Mouse (Mus musculus) monocyte, adult 5-6 weeks (primary cell): ENCODE results near the gene Sdccag8. TPM values are rescaled to one million over a fixed set of nuclear protein-coding genes. Genes with fewer than 3 reads are reported as not detected.

Source experiments
- ATAC-seq: fragments of 153-309, 156-312 bp; replicated peaks from 2 replicates; pipeline ENCODE4 v1.8.0; 2017; ENCODE audit warnings: mild to moderate bottlenecking; ENCODE audit not compliant: low TSS enrichment, insufficient number of reproducible peaks, severe bottlenecking, poor library complexity, low FRiP score
- total RNA-seq: library from RNA; stranded (forward); fragments of 200-1000, 200-491, 200-594 nt; gene quantifications from 3 replicates; pipeline ENCODE4 v1.2.3, GENCODE M21; 2017

Gene Sdccag8
- total RNA-seq, result 63.4 to 86.0 TPM (median 78.7 TPM) in 3 replicates

GRCm38 (mm10) chr1:176814591-176815062 lies at the start of gene Sdccag8:
TSS of gene Sdccag8 (plus strand) at chr1:176814660.
- peak; percentile 87 for ATAC-seq

DNA sequence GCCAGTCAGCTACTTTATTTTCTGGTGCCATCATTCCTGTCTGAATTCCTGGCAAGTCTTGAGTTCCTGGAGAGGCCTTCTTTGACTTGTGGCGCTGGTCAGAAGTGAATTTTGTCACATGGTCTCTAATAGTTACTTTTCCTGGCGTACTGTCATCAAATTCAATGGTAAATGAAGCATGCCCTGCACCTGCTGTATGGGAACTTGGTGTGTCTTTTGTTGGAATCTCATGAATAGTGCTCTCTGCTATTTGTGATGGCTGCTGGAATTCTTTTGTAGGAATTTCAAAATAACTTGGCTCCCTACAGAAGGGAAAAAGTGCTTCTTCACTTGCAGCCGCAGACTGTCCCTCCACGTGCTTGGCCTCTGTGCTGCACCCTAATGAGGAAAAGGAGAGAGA lies 39.9 kb upstream of the Sdccag8 start:
- no peak for ATAC-seq

GRCm38 (mm10) chr1:176789326-176789725 lies 25.1 kb upstream of the Sdccag8 start:
- no peak for ATAC-seq

DNA sequence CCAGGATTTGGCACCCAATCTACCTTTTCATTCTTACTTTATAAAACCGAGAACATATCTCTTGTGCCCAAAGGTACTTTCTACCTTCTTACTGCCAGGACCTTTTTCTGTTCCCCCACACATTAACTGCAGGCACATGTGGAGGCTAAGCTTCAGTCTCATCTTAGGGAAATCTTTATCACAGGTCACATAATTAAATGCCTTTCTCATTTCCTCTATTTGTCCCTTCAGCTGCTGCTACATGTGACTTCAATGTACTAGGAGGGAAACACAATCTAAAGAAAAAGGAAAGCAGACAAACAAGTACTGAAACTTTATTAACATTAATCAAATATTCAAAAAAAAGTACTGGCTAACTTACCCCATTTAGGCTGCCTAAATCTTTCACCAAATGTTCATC lies 22.3 kb upstream of the Sdccag8 start:
- no peak for ATAC-seq

- ATAC-seq, result no peak
Measured at GRCm38 (mm10) chr1:176798673-176799072, 15.8 kb upstream of the Sdccag8 start.

DNA sequence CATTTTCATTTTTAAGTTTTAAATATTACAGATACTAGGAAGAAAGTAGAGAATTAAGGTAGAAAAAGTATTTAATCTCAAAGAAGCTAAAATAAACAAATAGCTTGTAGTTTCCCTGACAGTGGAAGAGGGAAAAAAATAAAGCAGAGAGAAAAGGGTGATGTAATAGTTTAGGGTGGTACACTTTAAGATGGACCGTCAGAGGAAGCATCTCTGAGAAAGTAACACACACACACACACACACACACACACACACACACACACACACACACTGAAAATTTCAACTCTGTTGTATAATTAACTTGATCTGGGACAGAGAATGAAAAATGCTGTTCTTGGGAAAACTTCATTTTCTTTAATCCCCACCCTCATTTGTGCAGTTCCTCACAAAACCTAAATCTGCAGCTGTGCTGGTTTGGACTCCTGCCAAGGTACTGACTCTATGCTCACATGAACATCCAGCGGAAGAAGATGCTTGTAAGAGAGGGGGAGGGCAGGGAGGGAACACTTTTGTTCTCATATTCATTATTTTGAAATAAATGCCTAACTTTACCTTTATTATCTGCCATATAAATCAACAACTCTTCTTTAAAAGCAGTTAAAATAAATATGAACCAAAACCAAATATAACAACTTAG lies 13.6 kb upstream of the Sdccag8 start:
- ATAC-seq, result peak; percentile 80

DNA sequence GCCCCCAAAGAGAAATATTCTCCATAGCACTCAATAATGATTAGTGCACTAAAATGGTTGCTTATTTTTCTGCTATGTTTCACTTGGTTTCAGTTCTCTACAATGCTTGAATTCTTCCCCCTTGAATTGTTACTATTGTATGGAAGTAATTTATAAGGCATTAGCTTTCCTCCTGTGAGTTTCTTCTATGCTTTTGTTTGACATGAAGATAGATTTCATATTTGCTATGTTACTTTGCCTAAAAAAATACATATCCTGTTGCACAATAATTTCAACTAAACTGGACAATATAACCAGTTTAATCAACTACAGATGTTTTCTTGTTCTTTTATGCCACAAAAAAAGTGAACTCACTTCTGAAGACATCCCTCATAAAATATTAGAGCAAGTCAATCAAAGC lies 4.3 kb upstream of the Sdccag8 start:
- ATAC-seq, result no peak

DNA sequence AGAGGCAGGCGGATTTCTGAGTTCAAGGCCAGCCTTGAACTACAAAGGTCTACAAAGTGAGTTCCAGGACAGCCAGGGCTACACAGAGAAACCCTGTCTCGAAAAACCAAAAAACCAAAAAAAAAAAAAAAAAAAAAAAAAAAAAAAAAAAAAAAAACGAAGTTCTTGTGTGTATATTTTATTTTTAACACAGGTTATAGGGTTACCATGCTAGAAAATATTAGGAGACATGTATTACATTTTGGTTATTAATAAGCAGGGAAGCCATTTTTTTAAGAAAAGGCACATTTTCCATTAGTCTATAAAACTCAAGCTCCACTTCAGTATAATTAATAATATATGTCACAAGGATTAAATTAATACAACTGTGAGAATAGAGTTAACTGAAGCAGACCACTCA lies 2.6 kb upstream of the Sdccag8 start:
- no peak for ATAC-seq

DNA sequence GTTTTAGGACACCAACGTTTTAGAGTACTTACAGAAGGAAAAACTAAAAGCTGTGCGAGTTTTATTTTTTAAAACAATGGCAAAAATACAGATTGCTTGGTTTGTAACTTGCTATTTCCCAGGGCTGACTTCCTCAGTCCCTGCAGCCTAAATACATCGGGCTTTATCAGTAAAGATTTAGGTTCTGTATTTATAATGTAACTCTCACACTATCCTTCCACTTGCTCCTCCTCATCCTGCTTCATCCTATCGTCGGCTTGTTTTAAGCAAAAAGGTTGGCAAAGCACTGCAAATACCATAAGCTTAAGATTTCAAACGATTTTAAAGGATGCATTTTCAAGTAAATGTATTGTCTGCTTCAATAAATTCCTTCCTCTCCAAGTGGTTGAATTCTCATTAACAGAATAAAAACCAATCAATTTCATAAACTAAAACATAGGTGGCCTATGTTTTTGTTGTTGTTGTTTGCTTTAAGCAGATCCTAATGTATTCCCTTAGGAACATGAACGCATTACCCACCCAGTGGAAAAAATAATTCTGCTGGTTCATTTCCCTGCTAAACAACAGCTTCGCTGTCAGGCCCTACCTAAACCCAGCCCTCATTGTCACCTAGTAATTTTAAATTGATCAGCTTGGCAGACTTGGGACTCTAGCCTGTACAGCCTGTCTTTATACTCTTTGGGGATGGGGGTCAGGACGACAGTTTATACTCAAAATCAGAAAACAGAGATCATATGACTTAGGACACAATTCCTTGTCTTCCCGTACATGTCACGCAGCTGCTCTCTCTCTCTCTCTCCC lies 1.8 kb upstream of the Sdccag8 start:
- ATAC-seq, result no peak

DNA sequence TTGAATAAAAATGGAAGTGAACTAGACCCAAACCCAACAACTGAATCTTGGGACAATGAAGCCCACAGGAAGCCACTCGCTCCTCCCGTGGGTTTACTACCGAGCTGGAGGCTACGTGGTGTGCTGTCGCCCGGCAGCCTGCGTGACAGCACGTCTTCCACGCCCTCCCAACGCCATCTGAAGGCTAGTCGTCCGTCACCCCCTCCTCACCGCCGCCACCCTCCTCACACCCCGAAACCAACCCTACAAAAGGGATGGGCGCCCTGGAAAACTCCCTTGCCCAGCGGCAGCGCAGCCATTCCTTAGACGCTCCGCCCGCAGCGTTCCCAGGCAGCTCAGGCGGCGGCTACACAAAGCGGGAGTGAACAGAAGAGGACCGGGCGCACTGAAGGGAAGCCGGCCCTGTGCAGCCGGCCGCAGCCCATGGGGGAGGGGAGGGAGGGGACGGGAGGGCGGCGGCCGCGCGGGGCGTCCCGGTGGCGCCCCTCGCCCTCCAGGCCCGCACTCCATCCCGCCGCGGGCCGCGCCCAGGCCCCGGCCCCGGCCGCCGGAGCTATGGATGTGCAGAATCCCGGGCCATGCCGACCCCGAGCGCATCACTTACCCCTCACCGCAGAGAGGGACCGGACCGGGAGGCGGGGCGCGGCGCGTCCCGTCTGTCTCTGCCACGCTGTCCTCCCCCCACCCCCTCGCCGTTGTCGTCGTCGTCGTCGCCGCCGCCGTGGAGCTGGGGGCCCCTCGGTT lies 996 bp upstream of the Sdccag8 start:
- ATAC-seq, result peak; percentile 29; the same call in 1 of the 2 replicates

GRCm38 (mm10) chr1:176814036-176814420 lies 432 bp upstream of the Sdccag8 start, which contains the start of gene Cep170:
TSS of gene Cep170 (minus strand) at chr1:176814067.
- peak; percentile 49 for ATAC-seq

- peak; percentile 21 for ATAC-seq
Measured at GRCm38 (mm10) chr1:176816728-176817127, 2.3 kb downstream of the Sdccag8 start.

GRCm38 (mm10) chr1:176818147-176818546 lies 3.7 kb downstream of the Sdccag8 start:
- ATAC-seq, result no peak

DNA sequence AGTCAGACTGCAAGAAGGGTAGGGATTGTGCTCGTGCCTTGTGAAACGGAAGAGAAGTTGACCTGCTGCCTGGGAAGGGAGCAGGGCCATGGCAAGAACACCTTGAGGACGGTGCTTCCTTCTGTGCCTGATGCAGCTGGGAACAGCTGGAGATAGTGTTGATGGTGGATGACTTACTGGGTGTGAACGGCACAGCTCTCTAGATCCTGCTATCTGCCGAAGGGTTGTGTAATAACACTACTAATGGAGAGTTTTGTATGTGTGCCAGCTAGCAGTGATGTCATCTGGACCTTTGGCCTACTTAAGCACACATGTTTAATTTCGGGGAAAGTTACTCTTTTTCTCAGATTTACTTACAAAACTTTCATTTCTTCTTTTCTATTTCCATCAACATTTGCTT lies 4.3 kb downstream of the Sdccag8 start:
- peak; percentile 40 for ATAC-seq

GRCm38 (mm10) chr1:176821929-176822328 lies 7.5 kb downstream of the Sdccag8 start:
- no peak for ATAC-seq

DNA sequence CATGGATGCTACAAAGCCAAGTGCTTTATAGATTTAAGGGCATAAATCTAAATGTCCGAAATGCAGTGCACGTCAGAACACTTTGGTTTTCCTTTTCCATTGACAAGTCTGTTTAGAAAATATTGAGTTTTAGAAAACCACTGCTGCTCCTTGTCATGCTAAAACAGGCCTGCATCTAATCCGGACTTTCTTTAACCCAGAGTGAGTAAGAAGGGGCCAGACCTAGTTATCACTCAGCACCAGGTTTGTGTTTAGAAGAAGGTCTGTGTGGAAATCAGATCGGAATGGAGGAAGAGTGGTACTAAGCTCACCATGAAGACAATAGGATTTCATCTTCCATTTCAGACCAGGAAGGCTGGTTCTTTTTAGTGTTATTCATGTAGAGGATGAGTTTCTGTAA lies 8.5 kb downstream of the Sdccag8 start:
- ATAC-seq, result no peak

GRCm38 (mm10) chr1:176823889-176824288 lies 9.4 kb downstream of the Sdccag8 start:
- ATAC-seq, result peak; percentile 56

- ATAC-seq, result no peak
Measured at GRCm38 (mm10) chr1:176824611-176825010, 10.2 kb downstream of the Sdccag8 start.

DNA sequence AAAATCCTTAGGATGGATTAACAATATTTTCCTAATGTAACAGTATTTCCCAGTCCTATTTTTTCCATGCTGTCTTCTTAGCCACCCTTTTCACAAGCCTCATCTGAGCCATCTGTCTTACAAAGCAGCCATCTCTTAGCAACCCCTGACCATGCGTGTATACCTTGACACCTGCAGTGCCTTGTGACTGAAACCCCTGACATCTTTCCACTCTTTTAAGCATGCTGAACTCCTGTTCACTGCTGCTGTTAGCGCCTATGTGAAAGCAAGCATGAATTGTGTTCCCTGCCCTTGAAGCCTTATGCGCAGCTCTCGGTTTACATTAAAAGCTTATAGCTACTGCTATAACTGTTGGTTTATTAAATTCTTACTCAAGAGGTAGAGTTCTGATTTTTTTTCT lies 10.6 kb downstream of the Sdccag8 start:
- no peak for ATAC-seq
